Mouse (Mus musculus) embryonic facial prominence, embryonic 14.5 days (tissue): ENCODE data around the gene Dchs2. TPM values are rescaled to one million over a fixed set of nuclear protein-coding genes. Genes with fewer than 3 reads are reported as not detected.
A peak's percentile ranks its signal among the peaks of the same experiment; 100 is the strongest.

Source experiments
- ATAC-seq: fragments of 200-750 bp; cut with Nextera tagmentation; 2 replicates; pipeline ENCODE4 v1.8.0; 2017; ENCODE audit warnings: low read depth, moderate number of reproducible peaks, moderate TSS enrichment
- DNase-seq: peaks from one replicate; pipeline ENCODE4 v3.0.0-alpha.2; 2015; ENCODE audit warnings: low spot score
- H3K27ac ChIP-seq: fragments of 300-500 bp; sonication (generic); replicated peaks from 2 replicates; pipeline ENCODE4 v1.5.1; 2014; ENCODE audit warnings: low read depth, mild to moderate bottlenecking, low read length, moderate library complexity
- H3K27me3 ChIP-seq: fragments of 300-500 bp; sonication (generic); replicated peaks from 2 replicates; pipeline ENCODE4 v1.6.1; 2014; ENCODE audit warnings: low read length; ENCODE audit not compliant: control insufficient read depth, insufficient read depth
- H3K36me3 ChIP-seq: fragments of 300-500 bp; sonication (generic); 2 replicates; pipeline ENCODE4 v1.6.1; 2014; ENCODE audit warnings: low read length, mixed read lengths; ENCODE audit not compliant: control insufficient read depth, insufficient read depth
- H3K4me1 ChIP-seq: fragments of 300-500 bp; sonication (generic); 2 replicates; pipeline ENCODE4 v1.6.1; 2014; ENCODE audit warnings: antibody characterized with exemption, low read length; ENCODE audit not compliant: control insufficient read depth, insufficient read depth
- H3K4me2 ChIP-seq: fragments of 300-500 bp; sonication (generic); 2 replicates; pipeline ENCODE4 v1.6.1; 2014; ENCODE audit warnings: low read depth, mild to moderate bottlenecking, low read length, moderate library complexity, mixed read lengths
- H3K4me3 ChIP-seq: fragments of 300-500 bp; sonication (generic); 2 replicates; pipeline ENCODE4 v1.5.1; 2014; ENCODE audit warnings: low read depth, mild to moderate bottlenecking, low read length
- H3K9ac ChIP-seq: fragments of 300-500 bp; sonication (generic); 2 replicates; pipeline ENCODE4 v1.6.1; 2014; ENCODE audit warnings: low read depth, mild to moderate bottlenecking, low read length, moderate library complexity, mixed read lengths
- H3K9me3 ChIP-seq: fragments of 300-500 bp; sonication (generic); 2 replicates; pipeline ENCODE4 v1.6.1; 2016; ENCODE audit warnings: low read length; ENCODE audit not compliant: control insufficient read depth
- WGBS: fragments of 180-500 bp; shearing (Covaris S2); extraction: QIAGEN DNeasy Blood & Tissue Kit; methylation state at CpG from one replicate; pipeline ENCODE4 v1.1.7; 2014; 5-methylcytosine and 5-hydroxymethylcytosine counted together
- polyA plus RNA-seq: library from polyadenylated mRNA; unstranded; fragments of >200 nt; fragmentation: Nextera tagmentation; extraction: Ambion mirVana; gene quantifications from 2 replicates; pipeline ENCODE4 v1.2.1, GENCODE M21; 2014

The Dchs2 gene
- polyA plus RNA-seq, 1 experiment from 2014 or later = 2.3 TPM

GRCm38 (mm10) chr3:83303876-83304275 is 176.1 kb downstream of the Dchs2 start:
- ATAC-seq = no peak
- H3K27me3 ChIP-seq = no peaks in the 10 kb centered on the region
- WGBS = 76% methylated on average over 5 of the region's 5 CpGs

GRCm38 (mm10) chr3:83345928-83346327 is 218.2 kb downstream of the Dchs2 start:
- Histone ChIP-seq H3K9ac (no peak overlapping the region), H3K4me3 (no peak overlapping the region), H3K36me3 (no peaks in the 10 kb centered on the region), H3K27me3 (no peaks in the 10 kb centered on the region), H3K27ac (no peak overlapping the region), H3K4me2 (no peak overlapping the region), H3K9me3 (no peaks in the 10 kb centered on the region), H3K4me1 (no peaks in the 10 kb centered on the region)
- WGBS = 81% methylated on average over 3 of the region's 3 CpGs
- no peak for ATAC-seq
- DNase-seq = no peak

More at GRCm38 (mm10) chr3:83303876-83304275, 176.1 kb downstream of the Dchs2 start:
- H3K4me3 ChIP-seq = no peak overlapping the region
- H3K27ac ChIP-seq = no peak overlapping the region
- no peaks in the 10 kb centered on the region for H3K4me1 ChIP-seq
- no peak overlapping the region for H3K4me2 ChIP-seq
- no peak for DNase-seq
- H3K9me3 ChIP-seq = no peaks in the 10 kb centered on the region
- H3K36me3 ChIP-seq = no peaks in the 10 kb centered on the region
- H3K9ac ChIP-seq = no peak overlapping the region

DNA sequence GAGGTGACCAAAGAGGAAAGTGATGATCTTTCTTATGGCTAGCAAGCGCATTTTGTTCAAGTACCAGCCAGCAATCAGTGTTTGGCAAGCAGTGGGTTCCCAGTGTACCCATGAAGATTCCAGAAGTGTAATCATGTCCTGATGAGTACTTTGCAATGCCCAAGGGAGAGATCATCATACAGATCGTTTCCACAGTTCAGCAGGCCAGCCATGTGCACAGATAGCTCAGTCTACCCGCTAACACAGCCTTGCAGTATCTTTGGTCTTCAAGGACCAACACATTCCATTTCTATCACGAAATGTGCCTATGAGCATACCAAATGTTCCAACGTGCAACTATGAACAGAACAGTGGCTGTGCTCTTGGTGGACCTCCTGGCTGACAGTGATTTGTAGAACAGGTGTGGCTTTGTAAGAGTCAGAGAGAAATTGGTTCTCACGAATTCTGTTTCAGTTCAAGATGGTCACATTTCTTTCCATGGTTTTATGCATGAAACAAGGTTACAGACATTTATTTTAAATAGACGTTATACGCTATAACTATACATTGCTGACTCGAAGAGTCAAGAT is 240.8 kb downstream of the Dchs2 start:
- ATAC-seq = no peak
- H3K9me3 ChIP-seq = no peaks in the 10 kb centered on the region
- no peaks in the 10 kb centered on the region for H3K4me1 ChIP-seq
- peak; percentile 8 for DNase-seq
- no peak overlapping the region for H3K4me3 ChIP-seq
- no peaks in the 10 kb centered on the region for H3K27me3 ChIP-seq
- H3K27ac ChIP-seq = no peak overlapping the region
- WGBS = 80% methylated on average over 9 of the region's 9 CpGs
- no peak overlapping the region for H3K9ac ChIP-seq
- no peaks in the 10 kb centered on the region for H3K36me3 ChIP-seq
- H3K4me2 ChIP-seq = no peak overlapping the region

- Histone ChIP-seq H3K4me3 (no peak overlapping the region), H3K4me2 (no peak overlapping the region), H3K27ac (no peak overlapping the region), H3K36me3 (no peaks in the 10 kb centered on the region), H3K4me1 (no peaks in the 10 kb centered on the region), H3K9ac (no peak overlapping the region), H3K9me3 (no peaks in the 10 kb centered on the region), H3K27me3 (no peaks in the 10 kb centered on the region)
- 91% methylated on average over 2 of the region's 2 CpGs for WGBS
- ATAC-seq (no peak), DNase-seq (no peak)
Observed at GRCm38 (mm10) chr3:83369871-83370270, 242.1 kb downstream of the Dchs2 start.

DNA sequence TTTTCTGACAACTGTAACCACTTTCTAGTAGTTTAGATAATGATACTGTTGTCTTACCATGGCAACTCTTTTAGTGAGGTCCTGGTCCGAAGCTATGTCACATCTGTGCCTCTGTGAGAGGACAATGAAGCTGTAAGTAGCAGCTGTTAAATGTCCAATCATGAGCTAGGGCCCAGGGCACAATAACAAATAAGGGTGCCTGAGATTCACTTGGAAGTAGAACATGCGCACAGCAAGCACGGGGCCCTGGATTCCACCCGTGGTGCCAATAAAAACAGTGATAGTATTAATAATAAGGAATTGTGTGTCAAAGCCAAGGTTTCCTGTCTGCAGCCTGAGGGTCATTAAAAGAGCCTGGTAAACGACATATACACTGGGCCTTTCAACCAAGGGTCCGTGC is 246.6 kb downstream of the Dchs2 start:
- no peaks in the 10 kb centered on the region for H3K4me1 ChIP-seq
- no peak overlapping the region for H3K4me2 ChIP-seq
- H3K27ac ChIP-seq = no peak overlapping the region
- DNase-seq (peak; percentile 11), ATAC-seq (no peak)
- WGBS = 70% methylated on average over 6 of the region's 6 CpGs
- H3K9ac ChIP-seq = no peak overlapping the region
- H3K27me3 ChIP-seq = no peaks in the 10 kb centered on the region
- H3K9me3 ChIP-seq = no peaks in the 10 kb centered on the region
- no peak overlapping the region for H3K4me3 ChIP-seq
- no peaks in the 10 kb centered on the region for H3K36me3 ChIP-seq

DNA sequence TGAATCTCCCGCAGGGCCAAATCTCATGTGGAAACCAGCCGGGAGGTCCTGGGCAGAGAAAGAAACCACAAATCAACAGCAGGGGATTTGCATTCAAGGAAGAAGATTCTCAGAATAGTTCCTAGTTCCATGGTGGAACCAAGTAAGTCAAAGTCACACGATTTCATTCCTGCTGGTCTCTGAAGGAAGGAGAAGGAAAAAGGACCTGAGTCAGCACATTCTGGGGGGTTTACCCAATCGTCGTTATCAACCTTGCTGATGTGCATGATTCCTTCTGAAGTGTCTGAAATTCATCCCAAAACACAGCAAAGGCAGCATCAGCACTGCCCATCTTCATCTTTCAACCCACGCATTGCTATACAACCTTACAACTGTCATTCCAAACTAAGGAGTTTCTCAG is 249.1 kb downstream of the Dchs2 start:
- no peaks in the 10 kb centered on the region for H3K36me3 ChIP-seq
- H3K27ac ChIP-seq = no peak overlapping the region
- H3K27me3 ChIP-seq = no peaks in the 10 kb centered on the region
- no peaks in the 10 kb centered on the region for H3K4me1 ChIP-seq
- 88% methylated on average over 6 of the region's 6 CpGs for WGBS
- H3K4me3 ChIP-seq = no peak overlapping the region
- H3K9me3 ChIP-seq = no peaks in the 10 kb centered on the region
- no peak overlapping the region for H3K9ac ChIP-seq
- no peak for ATAC-seq
- H3K4me2 ChIP-seq = no peak overlapping the region
- DNase-seq = no peak

Other genes starting within 250 kb of the Dchs2 start
- gene Lrat, start 224.0 kb upstream of the Dchs2 start, polyA plus RNA-seq = 0.17 and 0.36 TPM in 2 replicates
- gene Fgg, start 120.2 kb upstream of the Dchs2 start, polyA plus RNA-seq = 0.12 and 0.13 TPM in 2 replicates
- 0.09 TPM in 1 of 2 replicates, not detected in the other for gene Fga, start 101.9 kb upstream of the Dchs2 start, polyA plus RNA-seq
- gene Fgb, start 78.1 kb upstream of the Dchs2 start, polyA plus RNA-seq = 0.10 TPM in 1 of 2 replicates, not detected in the other
- 86.1 and 98.0 TPM in 2 replicates for gene Plrg1, start 72.4 kb upstream of the Dchs2 start, polyA plus RNA-seq